Mouse (Mus musculus) hindbrain, postnatal 0 days (tissue): ENCODE data around the gene Olfr1410. TPM values are rescaled to one million over a fixed set of nuclear protein-coding genes. Genes with fewer than 3 reads are reported as not detected.

Experiments used
- ATAC-seq: fragments of 200-750 bp; cut with Nextera tagmentation; 2 replicates; pipeline ENCODE4 v1.8.0; 2017; ENCODE audit warnings: mild to moderate bottlenecking, moderate TSS enrichment, moderate library complexity
- DNase-seq: peaks from one replicate; pipeline ENCODE4 v3.0.0-alpha.2; 2015; ENCODE audit warnings: low spot score
- H3K27ac ChIP-seq: fragments of 300-500 bp; sonication (generic); 2 replicates; pipeline ENCODE4 v1.5.1; 2014; ENCODE audit warnings: mild to moderate bottlenecking
- H3K27me3 ChIP-seq: fragments of 300-500 bp; sonication (generic); 2 replicates; pipeline ENCODE4 v1.6.1; 2014; ENCODE audit warnings: low read length, mixed read lengths; ENCODE audit not compliant: insufficient read depth
- H3K36me3 ChIP-seq: fragments of 300-500 bp; sonication (generic); 2 replicates; pipeline ENCODE4 v1.6.1; 2014; ENCODE audit warnings: low read length, mixed read lengths; ENCODE audit not compliant: insufficient read depth
- H3K4me1 ChIP-seq: fragments of 300-500 bp; sonication (generic); 2 replicates; pipeline ENCODE4 v1.6.1; 2014; ENCODE audit warnings: antibody characterized with exemption, low read length, mixed read lengths; ENCODE audit not compliant: insufficient read depth
- H3K4me2 ChIP-seq: fragments of 300-500 bp; sonication (generic); 2 replicates; pipeline ENCODE4 v1.6.1; 2014; ENCODE audit warnings: low read depth, mild to moderate bottlenecking, low read length, moderate library complexity, mixed read lengths
- H3K4me3 ChIP-seq: fragments of 300-500 bp; sonication (generic); 2 replicates; pipeline ENCODE4 v1.5.1; 2014; ENCODE audit warnings: low read length
- H3K9ac ChIP-seq: fragments of 300-500 bp; sonication (generic); replicated peaks from 2 replicates; pipeline ENCODE4 v1.6.1; 2014; ENCODE audit warnings: mild to moderate bottlenecking, low read length, moderate library complexity, mixed read lengths
- H3K9me3 ChIP-seq: fragments of 300-500 bp; sonication (generic); 2 replicates; pipeline ENCODE4 v1.6.1; 2016; ENCODE audit warnings: low read length, mixed read lengths
- CTCF ChIP-seq: IDR thresholded peaks from 2 replicates; pipeline ENCODE4 v1.5.1; 2016; ENCODE audit warnings: antibody characterized with exemption, control low read depth, low read depth
- WGBS: fragments of 180-500 bp; shearing (Covaris S2); extraction: QIAGEN DNeasy Blood & Tissue Kit; methylation state at CpG from one replicate; pipeline ENCODE4 v1.1.7; 2014; 5-methylcytosine and 5-hydroxymethylcytosine counted together
- polyA plus RNA-seq: library from polyadenylated mRNA; unstranded; fragments of >200 nt; fragmentation: Nextera tagmentation; extraction: Ambion mirVana; gene quantifications from 2 replicates; pipeline ENCODE4 v1.2.1, GENCODE M21; 2015
- total RNA-seq: library from RNA; depleted of rRNA; stranded (reverse); fragments of >200 nt; gene quantifications from 2 replicates; pipeline ENCODE4 v1.2.3, GENCODE M21; 2014

Gene Olfr1410
- total and polyA plus RNA-seq, 2 experiments from 2014 or later: not detected

GRCm38 (mm10) chr1:92646601-92647000, 41.0 kb downstream of the Olfr1410 start:
- TF ChIP-seq CTCF: no peak
- Histone ChIP-seq H3K4me3 (no peak overlapping the region), H3K4me2 (no peak overlapping the region), H3K4me1 (0 out of 2 replicates have a peak, but pooled peaks cover 5% of the 10 kb centered on the region), H3K36me3 (no peaks in the 10 kb centered on the region), H3K27me3 (no peaks in the 10 kb centered on the region), H3K9ac (no peak overlapping the region), H3K9me3 (no peaks in the 10 kb centered on the region), H3K27ac (no peak overlapping the region)
- ATAC-seq (no peak), DNase-seq (no peak)
- 84% methylated on average over 7 of the region's 7 CpGs for WGBS

GRCm38 (mm10) chr1:92647026-92647425, 41.4 kb downstream of the Olfr1410 start:
- ATAC-seq (no peak), DNase-seq (no peak)
- Histone ChIP-seq H3K4me2 (no peak overlapping the region), H3K4me1 (0 out of 2 replicates have a peak, but pooled peaks cover 5% of the 10 kb centered on the region), H3K36me3 (no peaks in the 10 kb centered on the region), H3K27me3 (no peaks in the 10 kb centered on the region), H3K9ac (no peak overlapping the region), H3K27ac (no peak overlapping the region), H3K9me3 (no peaks in the 10 kb centered on the region), H3K4me3 (no peak overlapping the region)
- no peak for TF ChIP-seq CTCF
- 78% methylated on average over 4 of the region's 4 CpGs for WGBS

GRCm38 (mm10) chr1:92647752-92648151, 42.2 kb downstream of the Olfr1410 start:
- 4% methylated on average over 8 of the region's 8 CpGs for WGBS
- ATAC-seq (peak; percentile 68), DNase-seq (peak; percentile 88)
- no peaks in the 10 kb centered on the region for H3K27me3 ChIP-seq
- peak overlapping the region; percentile 5; the same call in 1 of the 2 replicates for H3K4me2 ChIP-seq
- no peak overlapping the region for H3K4me3 ChIP-seq
- H3K36me3 ChIP-seq: no peaks in the 10 kb centered on the region
- H3K9me3 ChIP-seq: no peaks in the 10 kb centered on the region
- 0 out of 2 replicates have a peak, but pooled peaks cover 2% of the 10 kb centered on the region for H3K4me1 ChIP-seq
- peak; percentile 94 for TF ChIP-seq CTCF
- no peak overlapping the region for H3K27ac ChIP-seq
- no peak overlapping the region; the same call in 1 of the 2 replicates for H3K9ac ChIP-seq

GRCm38 (mm10) chr1:92648197-92648596, 42.6 kb downstream of the Olfr1410 start:
- Histone ChIP-seq H3K4me3 (no peak overlapping the region), H3K27ac (no peak overlapping the region), H3K4me2 (peak overlapping the region; percentile 5; the same call in 1 of the 2 replicates), H3K27me3 (no peaks in the 10 kb centered on the region), H3K9me3 (no peaks in the 10 kb centered on the region), H3K4me1 (0 out of 2 replicates have a peak, but pooled peaks cover 2% of the 10 kb centered on the region), H3K36me3 (no peaks in the 10 kb centered on the region), H3K9ac (no peak overlapping the region)
- DNase-seq (no peak), ATAC-seq (0 out of 2 replicates have a peak, but pooled peaks have one; percentile 2)
- WGBS: 54% methylated on average over 10 of the region's 10 CpGs
- TF ChIP-seq CTCF: no peak

- no peak within 1 kb of the TSS for H3K4me3 ChIP-seq
- TF ChIP-seq CTCF: peak; percentile 90
- H3K27me3 ChIP-seq: no peaks in the 10 kb centered on the region
- ATAC-seq (peak; percentile 72), DNase-seq (peak; percentile 89)
- H3K4me1 ChIP-seq: 0 out of 2 replicates have a peak, but pooled peaks cover 2% of the 10 kb centered on the region
- WGBS: 25% methylated on average over 8 of the region's 8 CpGs
- no peaks in the 10 kb centered on the region for H3K9me3 ChIP-seq
- peak within 1 kb of the TSS; percentile 5; the same call in 1 of the 2 replicates for H3K4me2 ChIP-seq
- no peak within 1 kb of the TSS for H3K27ac ChIP-seq
- no peaks in the 10 kb centered on the region for H3K36me3 ChIP-seq
- no peak within 1 kb of the TSS; the same call in 1 of the 2 replicates for H3K9ac ChIP-seq
These were observed 43.1 kb downstream of the Olfr1410 start, which contains the start of gene Otos for GRCm38 (mm10) chr1:92648673-92649072. Gene Otos, minus strand, starts transcription at chr1:92648841.

GRCm38 (mm10) chr1:92651467-92651866, 45.9 kb downstream of the Olfr1410 start:
- no peak for ATAC-seq
- TF ChIP-seq CTCF: no peak
- DNase-seq: peak; percentile 46
- no peak overlapping the region for H3K4me3 ChIP-seq
- H3K4me1 ChIP-seq: 0 out of 2 replicates have a peak, but pooled peaks cover 2% of the 10 kb centered on the region
- 42% methylated on average over 3 of the region's 3 CpGs for WGBS
- H3K9me3 ChIP-seq: no peaks in the 10 kb centered on the region
- no peaks in the 10 kb centered on the region for H3K36me3 ChIP-seq
- no peaks in the 10 kb centered on the region for H3K27me3 ChIP-seq
- H3K4me2 ChIP-seq: no peak overlapping the region
- no peak overlapping the region; the same call in 1 of the 2 replicates for H3K9ac ChIP-seq
- H3K27ac ChIP-seq: no peak overlapping the region

- H3K4me3 ChIP-seq: no peak overlapping the region
- no peak for DNase-seq
- H3K9me3 ChIP-seq: no peaks in the 10 kb centered on the region
- no peaks in the 10 kb centered on the region for H3K4me1 ChIP-seq
- no peaks in the 10 kb centered on the region for H3K36me3 ChIP-seq
- no peak overlapping the region for H3K4me2 ChIP-seq
- no peak overlapping the region for H3K9ac ChIP-seq
- no peaks in the 10 kb centered on the region for H3K27me3 ChIP-seq
- no peak for ATAC-seq
- no peak for TF ChIP-seq CTCF
- 95% methylated on average over 3 of the region's 3 CpGs for WGBS
- no peak overlapping the region for H3K27ac ChIP-seq
These were observed 47.6 kb downstream of the Olfr1410 start for GRCm38 (mm10) chr1:92653179-92653578.
